Mouse (Mus musculus) stomach, postnatal 0 days (tissue): ENCODE data around the gene Foxn3.

Experiments
- CTCF ChIP-seq: IDR thresholded peaks from 2 replicates; pipeline ENCODE4 v1.5.1; 2016; ENCODE audit warnings: antibody characterized with exemption, low read depth, mild to moderate bottlenecking, moderate library complexity
- EP300 ChIP-seq: optimal IDR thresholded peaks from 2 replicates; pipeline ENCODE3; 2016; ENCODE audit warnings: antibody characterized with exemption

- TF ChIP-seq CTCF, result no peak
- TF ChIP-seq EP300, result no peak
These were observed 349.3 kb downstream of the Foxn3 start for GRCm38 (mm10) chr12:99214098-99214497.
